Mouse (Mus musculus): ENCODE data around the gene Gpi1. TPM values are rescaled to one million over a fixed set of nuclear protein-coding genes. Genes with fewer than 3 reads are reported as not detected.

The Gpi1 gene
- total and polyA plus RNA-seq, 3 experiments: 278 to 693 (median 332) TPM

- Histone ChIP-seq H3K4me1 (ENCODE audit: control insufficient read depth in 1 of 2, insufficient read depth in 2 of 2) (no peaks in the 10 kb centered on the region), H3K36me3 (replicated peaks in 1 of 2; ENCODE audit: control insufficient read depth in 1 of 2, insufficient read depth in 1 of 2, low read length in 1 of 2) (peaks cover 76 to 90% of the 10 kb centered on the region in 2 experiments), H3K4me2 (ENCODE audit: insufficient read depth, low read depth, poor library complexity, severe bottlenecking) (no peak overlapping the region), H3K27me3 (replicated peaks) (no peaks in the 10 kb centered on the region), H3K79me2 (replicated peaks; ENCODE audit: control insufficient read depth, extremely low read depth, insufficient read depth, poor library complexity, severe bottlenecking) (peaks cover 4% of the 10 kb centered on the region; the same call in 1 of the 2 replicates), H3K27ac (ENCODE audit: insufficient read depth, low read depth) (no peak overlapping the region), H3K4me3 (replicated peaks in 1 of 3; ENCODE audit: low read depth in 2 of 3, low read length in 2 of 3, poor library complexity in 1 of 3) (no peak overlapping the region), H3K9me3 (replicated peaks; ENCODE audit: low read length) (no peaks in the 10 kb centered on the region), H3K9ac (ENCODE audit: insufficient read depth, low read depth) (no peak overlapping the region)
- no peak for DNase-seq (ENCODE audit: extremely low read depth)
- TF ChIP-seq JUN (IDR thresholded peaks at IDR 0.05; ENCODE audit: insufficient read depth, low read depth, low read length): no peak
- dilution Hi-C loops (cut with MboI; ENCODE audit: extremely low pct_ligation_motif_present, extremely low pct_unique_long_range_greater_than_20kb, low sequenced_read_pairs): no loop called here
- in situ Hi-C loops (cut with MboI; ENCODE audit: low pct_ligation_motif_present, low pct_unique_long_range_greater_than_20kb, low sequenced_read_pairs): no loop called here
These were observed 71.0 kb downstream of the Gpi1 start for GRCm38 (mm10) chr7:34159167-34159566.

DNA sequence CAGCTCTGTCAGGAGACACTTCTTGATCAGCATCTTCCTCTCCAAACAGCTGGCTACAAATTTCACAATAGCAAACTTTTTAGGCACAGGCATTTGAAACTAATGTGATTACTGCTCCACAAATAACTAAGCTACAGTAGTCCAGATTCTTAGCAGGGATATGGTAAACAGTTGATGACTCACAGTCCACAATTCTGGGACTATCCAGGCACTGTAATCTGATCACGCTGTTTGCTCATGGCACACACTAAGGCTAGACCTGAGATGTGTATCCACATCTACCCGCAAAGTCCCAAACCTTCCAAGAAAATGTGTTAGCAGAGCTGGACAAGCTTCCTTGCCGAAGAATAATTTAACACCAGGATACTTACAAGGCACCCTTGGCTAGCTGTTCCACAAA is 72.1 kb downstream of the Gpi1 start:
- Histone ChIP-seq H3K4me1 (ENCODE audit: control insufficient read depth in 1 of 2, insufficient read depth in 2 of 2) (no peaks in the 10 kb centered on the region), H3K9me3 (replicated peaks; ENCODE audit: low read length) (no peaks in the 10 kb centered on the region), H3K79me2 (replicated peaks; ENCODE audit: control insufficient read depth, extremely low read depth, insufficient read depth, poor library complexity, severe bottlenecking) (0 out of 2 replicates have a peak, but pooled peaks cover 5% of the 10 kb centered on the region), H3K9ac (ENCODE audit: insufficient read depth, low read depth) (no peak overlapping the region), H3K27ac (ENCODE audit: insufficient read depth, low read depth) (no peak overlapping the region), H3K4me3 (replicated peaks in 1 of 3; ENCODE audit: low read depth in 2 of 3, low read length in 2 of 3, poor library complexity in 1 of 3) (no peak overlapping the region), H3K27me3 (replicated peaks) (no peaks in the 10 kb centered on the region), H3K4me2 (ENCODE audit: insufficient read depth, low read depth, poor library complexity, severe bottlenecking) (no peak overlapping the region), H3K36me3 (replicated peaks in 1 of 2; ENCODE audit: control insufficient read depth in 1 of 2, insufficient read depth in 1 of 2, low read length in 1 of 2) (peaks cover 74 to 91% of the 10 kb centered on the region in 2 experiments)
- in situ Hi-C loops (cut with MboI; ENCODE audit: low pct_ligation_motif_present, low pct_unique_long_range_greater_than_20kb, low sequenced_read_pairs) (no loop called here), dilution Hi-C loops (cut with MboI; ENCODE audit: extremely low pct_ligation_motif_present, extremely low pct_unique_long_range_greater_than_20kb, low sequenced_read_pairs) (no loop called here)
- DNase-seq (ENCODE audit: extremely low read depth): no peak
- no peak for TF ChIP-seq RCOR1 (conservative IDR thresholded peaks at IDR 0.05; ENCODE audit: low read depth, low read length)

Other genes starting within 250 kb of the Gpi1 start
- gene Scgb2b27, start 216.4 kb downstream of the Gpi1 start, total RNA-seq (2012; rRNA removed): not detected in 2 replicates
- not detected in 2 replicates for gene Scgb2b27, start 216.4 kb downstream of the Gpi1 start, total RNA-seq (2014; rRNA removed)
- not detected in 2 replicates for gene Scgb2b27, start 216.4 kb downstream of the Gpi1 start, polyA plus RNA-seq (2012; ENCODE audit: insufficient read length, low read depth)
- not detected in 2 replicates for gene Scgb1b27, start 208.9 kb downstream of the Gpi1 start, total RNA-seq (2012; rRNA removed)
- gene Scgb1b27, start 208.9 kb downstream of the Gpi1 start, total RNA-seq (2014; rRNA removed): not detected in 2 replicates
- gene Scgb1b27, start 208.9 kb downstream of the Gpi1 start, polyA plus RNA-seq (2012; ENCODE audit: insufficient read length, low read depth): not detected in 2 replicates
- not detected in 2 replicates for gene Scgb1b30, start 134.9 kb downstream of the Gpi1 start, total RNA-seq (2012; rRNA removed)
- gene Scgb1b30, start 134.9 kb downstream of the Gpi1 start, total RNA-seq (2014; rRNA removed): not detected in 2 replicates
- not detected in 2 replicates for gene Scgb1b30, start 134.9 kb downstream of the Gpi1 start, polyA plus RNA-seq (2012; ENCODE audit: insufficient read length, low read depth)
- gene Wtip, start 97.1 kb downstream of the Gpi1 start, total RNA-seq (2012; rRNA removed): not detected in 2 replicates
- not detected in 2 replicates for gene Wtip, start 97.1 kb downstream of the Gpi1 start, total RNA-seq (2014; rRNA removed)
- gene Wtip, start 97.1 kb downstream of the Gpi1 start, polyA plus RNA-seq (2012; ENCODE audit: insufficient read length, low read depth): not detected in 2 replicates
- 161 and 180 TPM in 2 replicates for gene Uba2, start 60.7 kb downstream of the Gpi1 start, total RNA-seq (2012; rRNA removed)
- 341 and 373 TPM in 2 replicates for gene Uba2, start 60.7 kb downstream of the Gpi1 start, total RNA-seq (2014; rRNA removed)
- gene Uba2, start 60.7 kb downstream of the Gpi1 start, polyA plus RNA-seq (2012; ENCODE audit: insufficient read length, low read depth): 180 and 202 TPM in 2 replicates
- 41.4 and 51.6 TPM in 2 replicates for gene Pdcd2l, start 33.7 kb downstream of the Gpi1 start, total RNA-seq (2012; rRNA removed)
- gene Pdcd2l, start 33.7 kb downstream of the Gpi1 start, total RNA-seq (2014; rRNA removed): 39.5 and 41.2 TPM in 2 replicates
- 27.9 and 30.1 TPM in 2 replicates for gene Pdcd2l, start 33.7 kb downstream of the Gpi1 start, polyA plus RNA-seq (2012; ENCODE audit: insufficient read length, low read depth)
- gene Gm6096, start 20.7 kb upstream of the Gpi1 start, total RNA-seq (2012; rRNA removed): not detected in 2 replicates
- gene Gm6096, start 20.7 kb upstream of the Gpi1 start, total RNA-seq (2014; rRNA removed): not detected in 2 replicates
- gene Gm6096, start 20.7 kb upstream of the Gpi1 start, polyA plus RNA-seq (2012; ENCODE audit: insufficient read length, low read depth): not detected in 2 replicates
- 9.0 and 10.0 TPM in 2 replicates for gene 4931406P16Rik, start 83.2 kb upstream of the Gpi1 start, total RNA-seq (2012; rRNA removed)
- gene 4931406P16Rik, start 83.2 kb upstream of the Gpi1 start, total RNA-seq (2014; rRNA removed): 11.7 and 11.8 TPM in 2 replicates
- gene 4931406P16Rik, start 83.2 kb upstream of the Gpi1 start, polyA plus RNA-seq (2012; ENCODE audit: insufficient read length, low read depth): 10.2 and 15.6 TPM in 2 replicates
- gene Lsm14a, start 163.0 kb upstream of the Gpi1 start, total RNA-seq (2012; rRNA removed): 45.2 and 53.7 TPM in 2 replicates
- gene Lsm14a, start 163.0 kb upstream of the Gpi1 start, total RNA-seq (2014; rRNA removed): 80.7 and 90.0 TPM in 2 replicates
- gene Lsm14a, start 163.0 kb upstream of the Gpi1 start, polyA plus RNA-seq (2012; ENCODE audit: insufficient read length, low read depth): 193 and 203 TPM in 2 replicates